Mouse (Mus musculus): ENCODE data around the gene Cblc.
"Not testable (repeated sequence)": the region's sequence is repeated elsewhere in the genome, so short reads cannot be mapped to it uniquely, and the experiment has no call there.

The Cblc gene

DNA sequence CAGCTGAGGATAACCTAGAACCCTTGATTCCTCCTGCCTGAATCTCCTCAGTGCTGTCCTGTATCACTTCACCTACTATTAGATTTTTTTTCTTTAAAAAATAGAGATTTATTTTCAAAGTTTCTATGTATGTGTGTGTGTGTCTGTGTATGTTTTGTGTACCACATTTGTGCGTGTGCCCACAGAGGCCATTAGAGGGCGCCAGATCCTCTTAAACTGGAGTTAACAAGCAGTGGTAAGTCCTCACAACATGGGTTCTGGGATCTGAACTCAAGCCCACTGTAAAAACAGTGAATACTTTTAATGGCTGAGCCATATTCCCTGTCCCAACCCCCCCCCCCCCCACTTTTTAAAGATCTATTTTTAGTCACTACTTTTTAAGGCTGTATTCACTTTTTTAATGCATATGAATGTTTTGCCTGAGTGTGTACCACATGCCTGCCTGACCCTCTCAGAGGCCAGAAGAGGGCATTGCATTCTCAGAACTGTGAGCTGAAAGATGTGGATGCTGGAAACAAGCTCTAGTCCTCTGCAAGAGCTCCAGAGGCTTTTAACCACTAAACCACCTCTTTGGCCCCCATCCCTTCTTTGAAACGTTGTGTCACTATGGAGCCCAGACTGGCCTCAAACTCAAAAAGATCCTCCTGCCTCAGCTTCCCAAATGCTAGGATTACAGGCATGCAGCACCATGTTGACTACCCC, 23.9 kb upstream of the Cblc start:
- no peak for DNase-seq (ENCODE audit: extremely low read depth, insufficient read length, low spot score)

DNA sequence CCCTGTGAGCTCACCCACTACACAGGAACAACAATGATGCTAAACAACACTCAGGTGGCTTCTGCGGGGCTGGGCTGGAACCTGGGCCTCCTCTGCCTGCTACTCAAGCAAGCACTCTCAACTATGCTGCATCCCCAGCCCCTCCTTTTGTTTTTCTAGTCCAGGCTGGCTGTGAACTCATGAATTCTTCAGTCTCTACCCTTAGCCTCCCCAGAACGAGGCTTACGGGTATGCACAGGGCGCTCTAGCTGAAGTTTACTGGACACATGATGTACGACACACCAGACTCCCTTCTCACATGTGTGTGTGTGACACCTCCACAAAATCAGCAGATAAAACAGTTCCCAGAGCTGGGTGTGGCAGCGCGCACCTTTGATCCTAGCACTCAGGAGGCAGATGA, 22.3 kb upstream of the Cblc start:
- DNase-seq (ENCODE audit: extremely low read depth, insufficient read length, low spot score): no peak

DNA sequence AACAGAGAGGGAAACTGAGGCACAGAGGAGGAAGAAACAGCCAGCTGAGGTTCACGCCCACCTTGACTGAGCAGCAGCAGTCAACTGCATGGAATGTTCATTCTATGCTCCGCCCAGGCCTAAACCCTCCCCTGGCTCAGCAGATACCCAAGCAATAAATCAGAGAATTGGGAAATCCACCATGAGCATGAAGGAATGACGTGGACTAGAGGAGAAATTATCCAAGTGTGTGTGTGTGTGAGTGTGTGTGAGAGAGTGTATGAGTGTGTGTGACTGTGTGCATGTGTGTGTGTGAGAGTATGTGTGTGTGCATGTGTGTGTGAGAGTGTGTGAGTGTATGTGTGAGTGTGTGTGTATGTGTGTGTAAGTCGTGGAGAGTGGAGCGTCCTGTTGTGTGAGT, 21.8 kb upstream of the Cblc start:
- peak; percentile 73 for DNase-seq (ENCODE audit: extremely low read depth, insufficient read length, low spot score)

DNA sequence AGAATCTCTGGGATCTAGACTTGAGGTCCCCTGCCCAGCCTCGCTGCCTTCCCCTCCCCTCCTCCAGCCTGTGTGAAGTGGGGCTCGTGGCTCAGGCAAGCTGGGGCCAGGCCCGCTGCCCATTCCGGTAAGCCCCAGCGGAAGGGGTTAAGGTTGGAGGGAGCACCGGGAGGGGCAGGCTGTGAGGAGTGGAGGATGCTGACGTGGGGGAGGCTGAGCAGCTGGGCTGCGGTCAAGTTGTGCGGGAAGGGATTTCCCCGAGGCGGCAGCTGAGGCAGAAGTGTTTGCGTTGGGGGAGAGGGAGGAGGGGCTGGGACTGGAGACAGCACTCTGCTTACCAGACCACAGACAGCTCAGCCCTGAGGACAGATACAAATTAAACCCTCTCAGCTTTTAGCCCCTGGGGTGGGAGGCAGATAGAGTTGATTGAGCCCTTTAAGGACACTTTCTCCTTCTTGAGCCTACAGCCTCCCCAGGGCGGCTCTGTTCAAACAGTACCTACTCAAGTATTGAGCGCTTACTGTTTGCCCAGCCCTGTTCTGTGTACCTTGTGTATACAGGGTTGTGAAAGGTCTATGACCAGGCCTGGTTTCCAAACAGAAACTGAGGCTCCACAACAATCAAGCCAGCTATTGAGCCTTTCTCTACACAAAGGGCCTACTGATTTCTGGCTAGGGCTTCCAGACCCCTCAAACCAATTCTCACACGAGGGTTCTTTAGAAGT, 20.9 kb upstream of the Cblc start:
- DNase-seq (ENCODE audit: extremely low read depth, insufficient read length, low spot score): peak; percentile 90

DNA sequence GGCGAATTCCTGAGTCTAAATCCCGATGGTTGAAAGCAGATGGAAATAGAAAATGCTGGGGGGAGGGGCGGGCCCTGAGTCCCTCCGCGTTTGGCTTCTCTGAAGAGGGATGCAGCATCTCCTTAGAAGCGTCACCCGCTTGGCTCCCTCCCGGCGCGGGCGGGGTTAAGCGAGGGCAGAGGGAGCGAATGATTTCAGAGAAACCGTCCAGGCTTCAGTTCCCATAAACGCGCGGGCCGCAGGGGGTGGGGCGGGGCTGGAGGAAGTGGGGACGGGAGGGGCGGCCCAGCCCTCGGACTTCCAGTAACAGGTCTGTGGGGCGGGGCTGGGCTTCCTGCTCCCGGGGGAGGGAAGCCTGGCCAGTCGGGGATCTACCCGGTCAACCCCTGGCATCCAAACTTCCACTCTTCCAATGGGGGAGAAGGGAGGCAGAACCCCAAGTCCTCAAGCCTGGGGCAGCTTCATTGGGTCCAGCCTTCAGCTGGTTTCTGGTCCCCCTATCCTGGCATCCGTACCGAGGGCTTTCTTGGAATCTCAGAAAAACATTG, 19.7 kb upstream of the Cblc start:
- DNase-seq (ENCODE audit: extremely low read depth, insufficient read length, low spot score): peak; percentile 95

DNA sequence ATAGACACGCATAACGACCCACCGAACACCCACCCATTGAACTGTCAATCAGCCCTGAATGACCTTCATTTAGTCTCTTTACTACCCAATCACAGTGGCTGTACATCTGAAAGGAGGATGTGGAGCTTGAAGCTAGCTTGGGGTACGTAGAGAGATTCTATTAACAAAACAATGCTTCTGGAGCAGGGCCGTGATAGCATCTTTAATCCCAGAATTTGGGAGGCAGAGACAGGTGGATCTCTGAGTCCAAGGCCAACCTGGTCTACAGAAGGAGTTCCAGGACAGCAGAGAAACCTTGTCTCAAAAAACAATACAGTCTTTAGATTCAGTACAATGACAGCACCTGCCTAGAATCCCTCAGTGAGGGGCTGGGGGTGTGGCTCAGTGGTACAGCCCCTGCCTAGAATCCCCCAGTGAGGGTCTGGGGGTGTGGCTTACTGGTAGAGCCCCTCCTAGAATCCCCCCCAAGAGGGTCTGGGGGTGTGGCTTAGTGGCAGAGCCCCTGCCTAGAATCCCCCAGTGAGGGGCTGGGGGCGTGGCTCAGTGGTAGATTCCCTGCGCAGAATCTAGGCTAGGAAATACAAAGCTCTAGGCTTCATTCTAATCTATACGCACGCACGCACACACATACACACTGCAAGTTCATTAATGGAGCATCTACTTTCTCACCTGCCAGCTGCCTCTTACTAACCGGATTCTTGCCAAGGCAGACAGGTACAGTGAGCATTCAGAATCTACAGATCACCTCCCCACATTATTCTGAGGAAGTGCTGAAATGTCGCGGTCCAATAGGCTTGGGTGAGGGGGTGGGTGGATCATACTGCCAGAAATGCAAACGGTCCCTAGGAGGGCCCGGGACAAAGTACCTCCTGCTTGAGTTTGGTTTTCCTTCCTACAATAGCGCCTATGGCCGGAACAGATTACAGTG, 19.0 kb upstream of the Cblc start:
- DNase-seq (ENCODE audit: extremely low read depth, insufficient read length, low spot score): no peak

DNA sequence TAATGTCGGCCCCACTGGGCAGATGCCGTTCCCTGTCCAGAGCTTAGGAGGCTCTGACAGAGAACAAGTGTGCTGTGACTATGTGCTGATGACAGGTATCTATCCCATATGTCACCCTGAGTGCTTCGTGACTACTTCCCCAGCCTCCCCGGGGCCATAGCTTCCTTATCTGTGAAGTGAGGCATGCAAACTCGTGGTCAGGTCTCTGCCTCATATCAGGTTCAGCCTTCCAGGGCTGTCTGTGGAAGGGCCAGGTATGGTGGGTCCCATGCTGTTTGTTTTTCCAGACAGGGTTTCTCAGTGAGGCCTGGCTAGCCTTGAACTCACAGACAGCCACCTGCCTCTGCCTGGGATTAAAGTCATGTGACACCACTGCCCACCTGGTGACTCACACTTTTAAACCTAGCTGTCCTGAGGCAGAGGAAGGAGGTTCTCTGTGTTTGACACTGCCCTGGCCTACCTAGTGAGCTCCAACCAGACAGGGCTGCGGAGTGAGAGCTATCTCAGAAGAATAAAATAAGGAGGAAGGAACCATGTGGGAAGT, 17.0 kb upstream of the Cblc start:
- no peak for DNase-seq (ENCODE audit: extremely low read depth, insufficient read length, low spot score)

DNA sequence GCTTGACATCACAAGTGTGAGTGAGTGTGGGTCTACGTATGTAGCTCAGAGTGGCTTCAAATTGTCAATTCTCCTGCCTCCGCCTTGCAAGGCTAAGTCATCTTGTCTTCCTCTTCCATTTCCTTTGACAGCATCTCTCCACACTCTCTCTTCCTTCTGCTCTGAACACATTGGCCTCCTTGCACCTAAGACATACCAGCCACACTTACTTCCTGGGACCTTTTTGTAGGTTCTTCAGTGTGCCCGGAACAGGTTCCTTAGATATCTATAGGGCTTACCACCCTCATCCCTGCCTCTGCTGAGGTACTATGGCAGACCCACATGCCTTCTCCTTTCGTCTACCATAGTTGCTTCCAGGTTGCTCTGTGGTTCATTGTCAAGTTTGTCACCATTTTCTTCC, 16.6 kb upstream of the Cblc start:
- no peak for DNase-seq (ENCODE audit: extremely low read depth, insufficient read length, low spot score)

DNA sequence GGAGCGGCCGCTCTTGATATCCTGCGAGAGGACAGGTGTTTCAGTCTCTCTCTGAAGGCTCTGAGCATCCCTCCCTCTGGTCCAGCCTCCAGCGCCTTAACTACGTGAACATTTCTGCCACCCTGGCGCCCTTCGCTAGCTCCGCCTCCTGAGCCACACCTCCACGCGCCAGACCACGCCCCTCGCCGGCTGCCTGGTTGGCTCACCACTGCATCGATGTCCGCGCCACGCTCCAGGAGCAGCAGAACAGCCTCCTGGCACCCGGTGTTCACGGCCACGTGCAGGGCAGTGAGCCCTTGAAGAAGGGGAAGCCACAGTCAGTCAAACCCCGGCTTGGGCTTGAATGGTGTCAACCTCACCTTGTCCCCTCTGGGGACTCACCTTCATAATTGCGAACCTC, 14.5 kb upstream of the Cblc start:
- no peak for DNase-seq (ENCODE audit: extremely low read depth, insufficient read length, low spot score)

DNA sequence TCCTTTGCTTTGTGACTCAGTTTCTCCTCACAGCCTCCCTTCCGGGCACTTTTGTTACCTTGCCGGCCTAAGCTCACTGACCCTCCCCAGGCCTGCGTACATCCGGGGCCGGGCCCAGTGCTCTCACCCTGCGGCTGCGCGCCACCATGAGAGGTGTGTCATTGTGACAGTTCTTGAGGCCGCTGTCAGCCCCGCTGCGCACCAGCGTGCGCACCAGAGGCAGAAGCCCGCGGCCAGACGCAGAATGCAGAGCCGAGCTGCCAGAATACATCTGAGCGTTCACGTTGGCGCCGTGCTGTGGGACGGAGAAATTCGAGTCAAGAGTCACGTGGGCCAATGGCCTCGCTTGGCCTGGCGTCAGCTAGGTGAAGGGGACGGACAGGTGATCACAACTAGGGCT, 12.8 kb upstream of the Cblc start:
- no peak for DNase-seq (ENCODE audit: extremely low read depth, insufficient read length, low spot score)

DNA sequence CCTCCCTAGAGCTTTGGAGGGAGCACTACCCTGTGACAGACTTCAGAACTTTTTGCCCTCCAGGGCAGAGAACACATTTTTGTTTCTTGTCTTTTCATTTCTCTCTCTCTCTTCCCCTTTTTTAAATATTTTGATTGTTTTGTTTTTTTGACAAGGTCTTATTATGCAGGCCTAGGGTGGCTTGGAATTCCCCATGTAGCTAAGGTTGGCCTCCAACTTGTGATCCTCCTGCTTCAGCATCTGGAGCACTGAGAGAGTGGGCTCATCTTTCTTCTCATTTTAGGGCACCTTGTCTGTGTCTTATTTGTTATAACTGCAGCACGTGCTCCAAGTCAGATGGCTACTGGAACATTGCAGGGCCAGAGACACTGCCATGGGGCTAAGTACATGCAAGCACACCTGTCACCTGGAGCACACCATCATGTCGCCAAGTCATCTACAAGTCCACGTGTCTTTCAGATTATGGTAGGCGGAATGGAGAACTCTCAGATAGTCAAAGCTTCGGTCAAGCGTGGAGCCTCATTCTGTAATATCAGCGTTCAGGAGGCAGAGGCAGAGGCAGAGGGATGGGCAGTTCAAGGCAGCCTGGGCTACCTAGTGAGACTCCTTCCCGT, 9.9 kb upstream of the Cblc start:
- DNase-seq (ENCODE audit: extremely low read depth, insufficient read length, low spot score): no peak

DNA sequence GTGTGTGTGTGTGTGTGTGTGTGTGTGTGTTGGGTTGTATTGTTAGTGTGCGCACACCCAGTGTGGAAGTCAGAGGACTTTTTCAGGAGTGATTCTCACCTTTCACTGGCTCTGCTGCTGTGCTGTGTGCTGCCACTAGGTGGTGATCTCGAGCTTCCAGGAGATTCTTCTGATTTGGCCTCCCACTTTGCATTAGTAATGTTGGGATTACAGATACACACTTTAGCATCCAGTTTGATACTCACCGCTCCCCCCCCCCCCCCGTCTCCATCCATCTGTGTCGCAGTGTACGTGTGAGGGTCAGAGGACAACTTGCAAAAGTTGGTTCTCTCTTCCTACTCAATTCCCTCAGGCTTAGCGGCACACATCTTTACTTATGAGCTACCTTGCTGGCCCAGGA, 6.4 kb upstream of the Cblc start:
- DNase-seq (ENCODE audit: extremely low read depth, insufficient read length, low spot score): no peak

DNA sequence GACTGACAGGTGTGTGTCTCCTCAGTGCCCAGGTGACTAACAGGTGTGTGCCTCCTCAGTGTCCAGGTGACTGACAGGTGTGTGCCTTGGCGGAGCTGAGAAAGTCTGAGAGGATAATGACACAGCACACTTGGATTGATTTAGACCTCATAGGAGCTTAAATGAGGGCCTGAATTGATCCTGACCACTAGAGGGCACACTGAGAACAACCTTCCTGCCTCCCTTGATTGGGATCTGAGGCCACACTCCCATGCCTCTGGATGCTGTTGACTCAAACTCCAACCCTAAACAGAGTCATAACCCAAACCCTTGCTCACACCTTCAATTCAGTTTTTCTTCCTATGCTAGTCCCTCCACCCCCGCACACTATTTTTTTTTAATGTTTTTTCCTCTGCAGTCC, 4.2 kb upstream of the Cblc start:
- DNase-seq (ENCODE audit: extremely low read depth, insufficient read length, low spot score): no peak

DNA sequence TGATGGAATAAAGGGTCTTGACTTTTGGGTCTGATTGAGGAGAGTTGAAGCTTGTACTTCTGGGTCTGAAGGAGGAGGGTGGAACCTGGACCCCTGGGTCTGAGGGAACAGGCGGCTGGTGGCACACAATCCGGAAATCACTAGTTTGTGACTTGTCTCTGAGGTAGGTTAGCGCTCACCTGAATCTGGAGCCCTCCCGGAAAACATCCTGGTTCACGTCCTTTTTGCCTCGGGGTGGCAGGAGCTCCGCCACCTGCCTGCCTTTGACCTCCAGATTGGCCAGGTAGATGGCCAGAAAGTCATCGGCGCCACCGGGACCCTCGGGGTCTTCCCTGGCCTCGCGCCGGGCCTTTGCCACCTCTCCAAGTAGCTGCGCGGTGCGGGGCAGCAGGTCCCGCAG, 355 bp downstream of the Cblc start:
- DNase-seq (ENCODE audit: extremely low read depth, insufficient read length, low spot score): no peak

DNA sequence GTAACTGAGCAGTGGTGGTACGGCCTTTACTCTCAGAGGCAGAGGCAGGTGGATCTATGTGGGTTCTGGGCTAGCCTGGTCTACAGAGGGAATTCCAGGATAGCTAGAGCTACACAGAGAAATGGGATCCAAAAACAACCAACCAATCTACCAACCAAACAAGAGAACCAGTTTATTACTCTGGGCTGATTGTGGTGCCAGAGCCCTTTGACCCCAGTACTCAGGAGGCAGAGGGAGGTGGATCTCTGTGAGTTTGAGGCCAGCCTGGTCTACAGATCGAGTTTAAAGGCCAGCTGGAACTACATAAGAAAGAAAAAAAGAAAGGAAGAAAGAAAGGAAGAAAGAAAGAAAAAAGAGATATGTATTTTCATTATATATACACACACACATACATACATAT, 1.4 kb downstream of the Cblc start:
- no peak for DNase-seq (ENCODE audit: extremely low read depth, insufficient read length, low spot score)

DNA sequence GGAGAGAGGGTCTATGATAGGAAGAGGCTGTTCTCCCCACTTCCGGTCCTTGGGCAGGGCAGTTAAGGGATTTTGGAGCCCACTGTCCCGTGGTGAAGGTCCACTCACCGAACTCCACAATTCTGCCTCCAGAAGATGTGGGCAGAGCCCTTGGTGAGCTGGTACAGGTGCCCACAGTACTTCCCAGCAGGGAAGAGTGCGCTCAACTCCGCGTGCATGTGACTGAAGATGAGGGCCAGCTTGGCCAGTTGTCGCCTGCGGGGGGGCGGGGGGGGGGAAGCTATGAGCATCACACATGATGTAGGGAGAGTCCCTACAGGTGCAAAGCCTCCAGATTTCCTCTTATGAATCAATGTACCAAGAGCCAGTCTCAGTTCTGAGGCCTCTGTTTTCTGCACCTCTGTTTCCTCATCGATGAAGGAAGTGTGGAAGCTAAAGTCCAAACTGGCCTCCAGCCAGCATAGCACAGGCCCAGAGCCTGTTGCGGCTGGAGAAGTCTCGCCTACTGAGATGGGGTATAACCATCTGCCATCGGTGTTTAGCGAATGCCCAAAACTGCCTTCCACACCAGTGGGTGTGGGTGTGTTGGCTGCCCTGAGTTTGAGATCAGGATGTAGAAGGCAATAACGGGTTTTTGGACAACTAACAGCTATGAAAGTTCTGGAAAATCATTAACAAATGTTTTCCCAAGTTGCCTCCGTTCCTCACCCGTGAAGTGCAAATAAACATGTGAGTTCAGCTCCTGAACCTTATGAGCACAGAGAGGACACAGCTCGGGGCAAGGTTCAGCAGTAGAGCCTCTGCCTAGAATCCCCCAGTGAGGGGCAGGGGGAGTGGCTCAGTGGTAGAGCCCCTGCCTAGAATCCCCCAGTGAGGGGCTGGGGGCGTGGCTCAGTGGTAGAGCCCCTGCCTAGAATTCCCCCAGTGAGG, 3.6 kb downstream of the Cblc start:
- no peak for DNase-seq (ENCODE audit: extremely low read depth, insufficient read length, low spot score)

DNA sequence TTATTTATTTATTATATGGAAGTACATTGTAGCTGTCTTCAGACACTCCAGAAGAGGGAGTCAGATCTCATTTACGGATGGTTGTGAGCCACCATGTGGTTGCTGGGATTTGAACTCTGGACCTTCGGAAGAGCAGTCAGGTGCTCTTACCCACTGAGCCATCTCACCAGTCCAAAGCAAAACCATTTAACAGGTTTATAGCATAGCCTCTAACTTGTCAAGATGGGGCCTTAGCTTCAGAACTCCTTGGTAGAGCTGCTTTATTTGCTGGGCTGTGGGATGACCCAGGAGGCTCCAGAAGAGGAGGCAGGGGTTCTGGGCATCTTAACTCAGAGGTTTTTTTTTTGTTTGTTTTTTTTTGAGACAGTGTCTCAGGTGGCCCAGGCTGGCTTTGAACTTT, 5.1 kb downstream of the Cblc start:
- DNase-seq (ENCODE audit: extremely low read depth, insufficient read length, low spot score): not testable (repeated sequence)

DNA sequence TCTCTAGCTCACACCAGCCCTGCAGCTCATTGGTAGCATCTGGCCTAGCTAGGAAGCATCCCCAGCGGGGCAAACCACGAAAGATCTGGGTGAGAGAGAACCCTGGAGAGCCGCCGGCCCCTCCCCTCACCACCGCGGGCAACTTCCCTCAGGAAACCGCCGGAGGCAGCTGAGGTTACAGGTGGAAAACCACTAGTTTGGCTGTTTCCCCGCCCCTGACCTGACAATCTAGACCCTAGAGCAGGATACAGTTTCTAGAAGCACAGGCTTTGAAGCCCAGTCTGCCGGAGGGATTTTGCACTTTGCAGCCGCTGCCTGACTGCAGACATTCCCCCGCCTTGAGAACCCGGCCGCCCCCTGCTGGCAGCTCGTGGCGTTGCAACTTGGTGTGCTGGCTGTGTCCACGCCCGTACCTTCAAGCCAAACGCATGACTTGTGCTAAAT, 6.7 kb downstream of the Cblc start:
- DNase-seq (ENCODE audit: extremely low read depth, insufficient read length, low spot score): peak; percentile 76

DNA sequence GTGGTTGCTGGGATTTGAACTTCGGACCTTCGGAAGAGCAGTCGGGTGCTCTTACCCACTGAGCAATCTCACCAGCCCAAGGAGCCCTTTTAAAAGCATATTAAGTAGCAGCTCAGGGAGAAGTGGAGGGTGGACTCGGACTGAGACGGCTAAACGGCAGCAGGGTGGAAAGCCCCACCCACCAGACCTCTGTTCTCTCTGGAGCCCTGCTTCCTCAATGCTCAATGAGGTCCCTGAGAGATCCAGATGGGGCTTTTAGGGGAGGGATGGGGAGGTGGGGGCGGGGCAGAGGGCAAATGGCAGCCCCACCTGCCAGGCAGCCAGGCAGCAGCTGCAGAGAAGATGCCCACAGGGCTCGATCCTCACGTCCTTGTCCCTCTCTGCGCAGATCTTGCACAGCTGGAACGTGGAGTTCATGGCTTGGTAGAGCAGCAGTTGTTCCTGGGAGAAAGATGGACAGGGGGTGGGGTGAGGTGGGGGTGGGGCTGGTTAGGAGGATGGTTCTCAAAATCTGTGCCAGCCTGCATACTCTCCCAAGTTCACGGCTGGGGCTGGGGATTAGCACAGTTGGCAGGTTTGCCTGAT, 10.6 kb downstream of the Cblc start:
- no peak for DNase-seq (ENCODE audit: extremely low read depth, insufficient read length, low spot score)
